Mouse (Mus musculus) embryonic fibroblast, embryonic 13.5 days (primary cell): Measurements from ENCODE around the gene Sinhcaf.

Source experiments
- CTCF ChIP-seq: IDR thresholded peaks from 2 replicates; pipeline ENCODE4 v1.5.1; 2011; ENCODE audit warnings: mild to moderate bottlenecking, control low read depth, low read length, moderate library complexity, borderline replicate concordance; ENCODE audit not compliant: insufficient read depth
- POLR2A ChIP-seq: IDR thresholded peaks from 2 replicates; pipeline ENCODE4 v1.6.1; 2011; ENCODE audit warnings: low read depth, mild to moderate bottlenecking, control low read depth, low read length, moderate library complexity

DNA sequence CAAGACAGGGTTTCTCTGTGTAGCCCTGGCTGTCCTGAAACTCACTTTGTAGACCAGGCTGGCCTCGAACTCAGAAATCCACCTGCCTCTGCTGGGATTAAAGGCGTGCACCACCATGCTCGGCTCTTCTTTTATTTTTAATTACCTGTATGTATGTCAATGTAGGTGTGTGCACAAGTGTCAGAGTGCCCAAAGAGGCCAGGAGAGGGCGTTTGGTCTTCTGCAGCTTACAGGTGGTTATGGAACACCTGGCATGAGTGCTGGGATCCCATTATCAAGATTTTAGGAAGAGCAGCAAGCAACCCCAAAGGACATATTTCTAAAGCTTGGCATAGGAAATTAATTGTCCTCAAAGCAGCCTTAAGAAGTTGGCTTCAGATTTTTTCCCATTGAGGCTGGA is 3.9 kb downstream of the Sinhcaf start:
- TF ChIP-seq POLR2A = no peak
- no peak for TF ChIP-seq CTCF
